Mouse (Mus musculus): ENCODE data around the gene Cryzl1.
"Not testable (repeated sequence)": the region's sequence is repeated elsewhere in the genome, so short reads cannot be mapped to it uniquely, and the experiment has no call there.

Cryzl1 gene

GRCm38 (mm10) chr16:91645995-91646602 lies 82.7 kb downstream of the Cryzl1 start:
- in situ Hi-C loops (cut with MboI, MseI), result no loop called here

- in situ Hi-C loops (cut with MboI, MseI), result not testable (repeated sequence)
These were observed 83.4 kb downstream of the Cryzl1 start for GRCm38 (mm10) chr16:91645420-91645819.

GRCm38 (mm10) chr16:91644901-91645300 lies 83.9 kb downstream of the Cryzl1 start:
- in situ Hi-C loops (cut with MboI, MseI), result no loop called here

GRCm38 (mm10) chr16:91640171-91640570 lies 88.6 kb downstream of the Cryzl1 start:
- in situ Hi-C loops (cut with MboI, MseI), result no loop called here

GRCm38 (mm10) chr16:91639636-91640035 lies 89.1 kb downstream of the Cryzl1 start:
- in situ Hi-C loops (cut with MboI, MseI), result loop anchor here (5.0 kb wide), 1 partner anchor 33 kb away; no protein-coding TSS in a partner anchor
